Mouse (Mus musculus) embryo, embryonic 10.5 days (tissue): ENCODE measurements at regions not wholly inside any gene's neighbourhood (a gene's known extent, or its start where the extent isn't known, plus 50 kb on each side); places are given as distances from the start of the nearest gene placed in this dataset.
"Not testable (repeated sequence)": the region's sequence is repeated elsewhere in the genome, so short reads cannot be mapped to it uniquely, and the experiment has no call there.

Experiments
- DNase-seq: peaks from one replicate; pipeline ENCODE4 v3.0.0-alpha.2; 2015; ENCODE audit warnings: low spot score

- peak; percentile 36 for DNase-seq
Observed at GRCm38 (mm10) chr9:32940919-32941767, 305.1 kb downstream of the Ets1 start.

DNA sequence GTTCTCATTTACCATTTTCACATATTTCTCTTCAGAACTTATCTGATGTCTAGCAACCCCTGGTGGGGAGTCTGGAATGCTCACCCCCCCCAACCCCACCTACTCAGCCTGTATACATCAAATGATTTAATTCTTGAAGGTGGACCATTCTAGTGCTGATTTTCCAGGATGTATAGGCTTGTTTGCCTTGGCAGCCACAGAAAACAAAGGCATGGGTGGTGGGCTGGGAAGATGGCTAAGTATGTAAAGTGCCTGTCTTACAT lies 305.7 kb downstream of the Ets1 start:
- DNase-seq, result no peak

DNA sequence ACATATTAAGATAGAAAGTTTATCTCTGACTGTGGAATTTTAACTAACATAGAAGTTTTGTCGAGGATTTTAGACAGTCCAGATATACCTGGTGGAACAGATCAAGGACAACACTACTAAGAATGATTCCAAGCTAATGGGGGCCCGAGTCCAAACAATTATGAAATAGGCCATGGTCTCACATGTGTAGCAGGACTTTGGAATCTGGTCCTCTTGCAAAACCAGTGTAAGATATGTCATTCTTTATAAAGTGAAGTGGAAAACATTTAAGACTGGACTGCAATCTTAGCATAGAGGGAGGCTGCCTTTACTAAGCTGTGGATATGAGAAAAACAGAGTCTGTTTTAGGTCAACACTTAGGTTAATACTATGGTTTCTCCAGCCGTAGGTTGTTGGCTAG lies 311.2 kb downstream of the Ets1 start:
- no peak for DNase-seq

DNA sequence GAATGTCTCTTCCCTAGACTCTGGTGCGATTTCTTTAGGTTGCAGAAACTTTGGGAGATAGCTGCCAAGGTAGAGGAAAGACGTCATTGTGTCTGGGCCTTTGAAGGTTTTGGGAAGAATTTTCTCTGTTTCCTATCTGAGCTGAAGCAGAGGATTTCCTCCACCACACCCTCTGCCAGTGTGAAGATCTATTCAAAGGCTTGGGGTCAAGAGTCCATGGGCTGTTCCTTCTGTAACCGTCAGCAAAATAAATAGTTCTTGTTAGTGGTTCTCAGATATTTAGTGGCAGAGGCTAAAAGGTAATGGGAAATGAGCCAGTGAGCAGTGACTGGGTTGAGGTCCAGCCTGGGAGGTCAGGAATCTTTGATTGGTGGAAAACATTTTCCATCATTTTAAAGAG lies 313.0 kb downstream of the Ets1 start:
- no peak for DNase-seq

DNA sequence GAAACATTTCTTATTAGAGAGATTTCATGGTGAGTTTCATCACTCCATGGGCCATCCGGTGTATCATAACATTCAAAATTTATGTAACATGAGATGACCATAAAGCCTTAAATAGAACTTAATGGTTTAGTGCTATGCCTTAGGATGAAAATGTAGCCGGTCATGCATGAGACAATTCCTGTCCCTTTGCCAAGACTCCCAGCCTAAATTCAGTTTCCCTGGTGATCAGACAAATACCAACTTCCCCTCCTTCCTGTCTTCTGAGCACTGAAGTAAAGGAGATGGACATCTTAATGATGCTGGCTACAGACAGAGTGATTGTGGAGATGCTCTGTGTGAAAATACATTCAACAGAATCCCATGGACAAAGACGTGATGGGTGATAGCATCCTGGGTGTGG lies 322.7 kb downstream of the Ets1 start:
- no peak for DNase-seq

DNA sequence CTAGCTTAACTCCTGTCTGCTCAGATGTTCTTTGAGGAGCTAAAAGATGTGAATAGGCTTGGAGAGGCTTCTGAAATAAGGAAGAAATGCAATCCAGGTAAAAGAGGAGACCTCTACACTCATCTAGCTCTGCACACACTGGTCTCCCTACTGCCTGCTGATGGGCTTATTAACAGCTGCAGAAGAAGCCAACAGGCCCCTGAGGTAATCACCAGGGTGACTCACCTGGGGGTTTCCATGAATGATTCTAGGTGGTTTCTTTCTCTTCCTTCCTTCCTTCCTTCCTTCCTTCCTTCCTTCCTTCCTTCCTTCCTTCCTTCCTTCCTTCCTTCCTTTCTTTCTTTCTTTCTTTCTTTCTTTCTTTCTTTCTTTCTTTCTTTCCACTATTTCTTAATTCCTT lies 323.4 kb downstream of the Ets1 start:
- not testable (repeated sequence) for DNase-seq

- no peak for DNase-seq
Observed at GRCm38 (mm10) chr9:32962679-32963205, 326.7 kb downstream of the Ets1 start.

DNA sequence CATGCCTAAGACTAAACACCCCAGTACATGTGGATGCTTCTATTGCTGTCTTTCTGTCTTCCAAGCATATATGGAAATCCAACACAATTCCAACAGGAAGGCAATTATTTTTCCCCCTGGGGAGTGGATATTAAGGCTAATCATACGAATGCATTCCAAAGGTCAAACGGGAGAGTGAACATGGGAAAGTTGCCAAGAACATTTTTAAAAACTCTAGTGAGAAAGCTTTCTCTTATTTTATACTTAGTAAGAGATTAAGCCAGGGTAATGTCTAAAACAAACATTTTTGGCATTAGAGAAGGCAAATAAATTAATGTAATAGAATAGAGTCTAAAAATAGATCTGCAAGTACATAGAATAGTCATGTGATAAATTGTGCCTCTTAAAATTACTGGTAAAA lies 332.4 kb downstream of the Ets1 start:
- no peak for DNase-seq

- no peak for DNase-seq
Observed at GRCm38 (mm10) chr9:32971421-32971820, 335.4 kb downstream of the Ets1 start.

GRCm38 (mm10) chr9:32971926-32972325 lies 335.9 kb downstream of the Ets1 start:
- no peak for DNase-seq

DNA sequence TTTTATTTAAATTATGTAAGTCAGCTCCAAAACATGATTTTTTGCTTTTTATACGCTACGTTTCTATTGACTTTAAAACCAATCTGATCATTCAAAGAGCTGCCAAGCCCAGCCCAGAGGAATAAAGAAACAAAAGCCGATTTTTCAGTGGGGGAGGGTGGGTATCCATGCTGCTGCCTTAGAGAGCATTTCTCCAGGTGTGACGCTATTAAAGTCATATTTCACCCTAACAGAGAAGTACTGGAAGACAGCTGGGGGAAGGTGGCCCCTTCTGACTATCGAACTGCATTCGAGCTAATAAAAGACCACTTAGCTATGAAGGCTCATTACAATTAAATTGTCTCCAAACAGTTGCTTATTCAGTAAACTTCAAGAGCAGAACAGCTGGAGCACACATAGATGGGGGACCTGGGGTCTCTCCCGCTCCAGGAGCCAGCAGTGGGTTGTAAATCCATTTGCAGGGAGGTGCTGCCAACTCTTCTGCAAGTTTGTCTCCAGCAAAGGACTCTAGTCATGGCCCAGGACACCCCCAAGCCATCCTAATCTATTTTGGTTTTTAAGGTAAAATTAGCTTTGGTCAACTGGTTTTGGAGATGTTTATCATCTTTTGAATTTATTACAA lies 336.5 kb downstream of the Ets1 start:
- DNase-seq, result no peak

DNA sequence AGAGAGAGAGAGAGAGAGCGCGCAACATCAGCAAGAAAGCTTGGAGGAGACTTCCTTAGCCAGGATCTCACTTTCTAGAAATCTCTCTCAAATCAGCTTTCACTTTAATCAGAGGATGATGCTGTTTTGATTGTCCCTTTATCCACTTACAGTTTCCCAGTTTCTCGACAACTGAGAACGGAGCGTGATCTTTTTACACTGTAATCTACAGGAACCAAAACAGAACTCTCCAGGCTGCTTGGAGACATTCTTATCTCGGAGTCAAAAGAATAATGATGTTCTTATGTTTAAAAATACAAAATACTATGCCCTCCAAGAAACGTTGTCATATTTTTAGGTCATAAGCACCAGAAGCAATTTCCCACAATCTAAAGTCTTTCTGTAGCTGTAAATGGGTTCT lies 341.7 kb downstream of the Ets1 start:
- DNase-seq, result no peak

DNA sequence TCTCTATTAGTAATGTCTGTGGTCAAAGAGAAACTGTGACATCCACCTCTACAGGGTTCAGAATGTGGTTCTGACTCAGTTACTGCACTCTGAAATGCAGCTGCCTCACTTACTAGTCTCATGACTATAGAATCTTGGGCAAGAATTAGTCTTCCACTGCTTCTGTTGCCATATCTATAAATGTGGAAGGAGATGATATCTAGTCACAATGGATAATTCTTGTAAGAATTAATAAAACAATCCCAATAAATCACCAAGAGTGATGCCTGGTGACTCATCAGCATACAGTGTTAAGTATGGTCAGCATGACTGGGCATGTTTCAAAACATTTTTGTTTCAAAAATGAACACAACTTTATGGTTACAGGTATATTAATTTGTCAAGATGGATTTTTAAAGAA lies 344.8 kb downstream of the Ets1 start:
- DNase-seq, result no peak

- DNase-seq, result no peak
Observed at GRCm38 (mm10) chr9:32983182-32983581, 347.2 kb downstream of the Ets1 start.

- DNase-seq, result peak; percentile 89
Observed at GRCm38 (mm10) chr9:32986836-32987673, 351.0 kb downstream of the Ets1 start.

DNA sequence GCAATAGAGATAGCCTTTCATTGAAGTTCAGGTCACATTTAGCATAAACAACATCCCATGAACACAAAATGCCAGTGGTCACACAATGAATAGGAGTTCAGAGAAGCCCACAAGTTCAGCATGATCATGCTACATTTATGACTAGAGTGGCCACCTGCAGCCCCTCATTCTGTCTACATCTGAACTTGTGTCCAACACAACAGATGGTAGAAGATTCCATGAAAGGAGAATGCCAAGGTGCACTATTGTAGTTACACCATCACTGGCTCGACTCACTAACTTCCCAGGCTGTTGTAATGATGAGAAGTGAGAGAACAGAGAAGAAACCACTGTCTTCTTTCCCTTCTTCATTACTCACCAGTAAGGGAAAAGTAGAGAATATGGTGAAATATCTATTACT lies 353.0 kb downstream of the Ets1 start:
- DNase-seq, result no peak

DNA sequence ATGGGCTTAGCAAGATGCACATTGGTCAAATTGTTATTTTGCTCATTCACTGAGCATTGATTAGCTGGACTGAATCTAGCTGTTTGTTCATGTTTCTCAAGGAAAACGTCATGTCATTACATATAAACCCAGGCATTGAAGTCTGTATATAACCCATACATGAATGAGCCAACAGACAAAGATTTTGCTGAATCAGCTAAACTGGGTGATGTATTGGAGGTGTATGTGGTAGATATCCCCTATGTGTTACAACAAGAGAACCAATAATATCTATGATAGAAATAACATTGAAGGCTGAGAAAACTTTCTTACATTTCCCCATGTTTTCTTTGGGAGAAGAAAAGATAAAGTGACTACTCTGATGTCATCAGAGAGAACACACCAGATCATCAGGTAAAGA lies 362.3 kb downstream of the Ets1 start:
- DNase-seq, result no peak

DNA sequence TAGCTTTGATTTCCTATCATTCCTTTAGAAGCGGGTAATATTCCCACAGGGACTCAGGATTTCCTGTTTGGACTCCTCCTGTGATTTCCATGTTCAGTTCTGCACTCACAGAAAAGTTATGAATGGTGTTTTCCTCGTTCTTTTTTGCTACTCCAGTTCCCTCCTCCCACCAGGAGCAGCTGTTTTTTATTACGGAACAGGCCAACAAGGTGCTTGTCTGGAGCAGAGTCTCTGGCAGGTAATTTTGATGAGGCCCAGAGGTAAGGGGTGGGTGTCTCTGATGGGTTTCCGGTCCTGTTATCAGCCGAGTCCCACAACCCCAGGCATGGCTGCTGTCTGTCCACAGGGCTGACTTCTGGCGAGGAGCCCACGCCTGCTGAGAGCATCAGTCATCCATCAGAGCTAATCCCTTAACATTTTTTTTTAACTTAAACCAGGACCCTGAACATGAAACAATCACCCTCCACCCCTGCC lies 364.7 kb downstream of the Ets1 start:
- DNase-seq, result peak; percentile 55

- DNase-seq, result no peak
Observed at GRCm38 (mm10) chr9:33001165-33001949, 365.3 kb downstream of the Ets1 start.

DNA sequence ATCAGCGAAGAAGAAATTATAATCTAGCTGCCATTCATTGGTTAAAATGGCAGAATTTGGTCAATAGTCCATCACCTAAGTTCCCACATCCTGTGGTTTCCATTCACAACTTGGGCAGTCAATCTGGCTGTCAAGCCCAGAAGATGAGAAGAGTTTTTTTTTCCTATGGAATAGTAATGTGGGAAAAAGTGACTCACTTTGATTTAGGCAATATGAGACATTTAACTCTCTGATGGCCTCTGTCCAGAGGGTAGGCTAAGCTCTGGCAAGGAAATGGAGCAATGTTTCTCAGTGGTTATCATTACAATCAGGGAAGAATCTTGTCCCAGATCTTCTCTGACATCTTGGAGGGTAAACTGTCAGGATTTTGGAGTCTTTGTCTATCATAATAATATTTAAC lies 367.9 kb downstream of the Ets1 start:
- DNase-seq, result no peak

DNA sequence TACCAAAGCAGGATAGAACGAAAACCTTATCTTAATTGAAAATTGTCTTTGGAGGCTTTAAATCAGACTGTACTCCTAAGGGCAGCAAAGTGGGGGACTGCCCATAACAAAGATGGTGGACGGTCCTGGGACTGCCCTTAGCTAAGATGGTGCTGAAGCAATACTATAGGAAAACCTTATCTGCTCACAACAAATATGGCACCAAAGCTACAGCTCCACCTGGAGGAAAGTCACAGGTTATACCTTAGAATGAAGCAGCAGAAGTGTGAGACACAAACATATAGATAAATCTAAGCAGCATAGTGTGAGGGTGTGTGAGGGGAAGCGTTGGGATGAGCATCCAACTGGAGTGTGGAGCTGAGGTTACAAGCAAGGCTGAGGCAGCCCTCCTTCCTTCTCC lies 368.5 kb downstream of the Ets1 start:
- DNase-seq, result no peak
